Mouse (Mus musculus): ENCODE data around the gene Spin4.

The Spin4 gene

GRCm38 (mm10) chrX:95026361-95026892, at the start of gene Spin4:
Spin4 (minus strand) TSS chrX:95026682.
- no peaks in the 10 kb centered on the region for H3K36me3 ChIP-seq (ENCODE audit: control insufficient read depth, insufficient read depth, low read length, poor library complexity, severe bottlenecking)
- peak; percentile 3 for DNase-seq (ENCODE audit: low read depth, low spot score)
- H3K27me3 ChIP-seq (ENCODE audit: control insufficient read depth, insufficient read depth, low read length, poor library complexity, severe bottlenecking): no peaks in the 10 kb centered on the region

GRCm38 (mm10) chrX:95027907-95028306, 1.4 kb upstream of the Spin4 start:
- DNase-seq (ENCODE audit: low read depth, low spot score): no peak
- Histone ChIP-seq H3K36me3 (ENCODE audit: control insufficient read depth, insufficient read depth, low read length, poor library complexity, severe bottlenecking) (no peaks in the 10 kb centered on the region), H3K27me3 (ENCODE audit: control insufficient read depth, insufficient read depth, low read length, poor library complexity, severe bottlenecking) (no peaks in the 10 kb centered on the region)

DNA sequence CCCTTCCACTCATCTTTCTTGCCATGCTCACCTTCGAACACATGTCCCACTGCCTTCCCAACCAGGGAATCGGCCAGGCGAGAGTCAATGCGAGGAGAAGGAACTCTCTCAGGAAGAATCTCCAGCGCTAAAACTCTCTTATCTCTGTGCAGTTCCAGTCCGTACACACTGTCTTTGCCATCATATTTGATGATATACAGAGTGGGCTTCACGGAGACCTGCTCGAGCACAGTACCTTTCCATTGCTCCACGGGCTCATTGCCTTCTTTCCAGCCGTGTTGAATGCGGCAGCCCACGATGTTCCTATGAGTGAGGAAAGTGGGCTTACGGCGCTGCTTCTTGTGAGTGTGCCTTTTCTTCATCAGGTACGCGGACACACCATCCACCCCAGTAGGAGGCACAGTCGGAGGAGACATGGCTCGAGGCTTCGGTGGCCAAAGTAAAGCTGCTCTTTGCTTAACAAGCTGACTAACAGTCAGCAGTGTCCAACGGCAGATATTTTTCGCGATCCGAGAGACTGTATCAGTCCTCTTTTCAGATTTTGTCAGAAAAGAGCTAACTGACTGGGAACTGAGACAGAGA, 612 bp downstream of the Spin4 start:
- no peaks in the 10 kb centered on the region for H3K27me3 ChIP-seq (ENCODE audit: control insufficient read depth, insufficient read depth, low read length, poor library complexity, severe bottlenecking)
- no peaks in the 10 kb centered on the region for H3K36me3 ChIP-seq (ENCODE audit: control insufficient read depth, insufficient read depth, low read length, poor library complexity, severe bottlenecking)
- DNase-seq (ENCODE audit: low read depth, low spot score): peak; percentile 5

GRCm38 (mm10) chrX:95012033-95012432, 14.4 kb downstream of the Spin4 start:
- no peaks in the 10 kb centered on the region for H3K36me3 ChIP-seq (ENCODE audit: control insufficient read depth, insufficient read depth, low read length, poor library complexity, severe bottlenecking)
- peak; percentile 34 for DNase-seq (ENCODE audit: low read depth, low spot score)

GRCm38 (mm10) chrX:94998845-94999244, 27.6 kb downstream of the Spin4 start:
- Histone ChIP-seq H3K36me3 (ENCODE audit: control insufficient read depth, insufficient read depth, low read length, poor library complexity, severe bottlenecking) (no peaks in the 10 kb centered on the region), H3K27me3 (ENCODE audit: control insufficient read depth, insufficient read depth, low read length, poor library complexity, severe bottlenecking) (no peaks in the 10 kb centered on the region)
- DNase-seq (ENCODE audit: low read depth, low spot score): no peak

More at GRCm38 (mm10) chrX:95012033-95012432, 14.4 kb downstream of the Spin4 start:
- H3K27me3 ChIP-seq (ENCODE audit: control insufficient read depth, insufficient read depth, low read length, poor library complexity, severe bottlenecking): no peaks in the 10 kb centered on the region

GRCm38 (mm10) chrX:94994113-94994512, 32.4 kb downstream of the Spin4 start:
- Histone ChIP-seq H3K36me3 (ENCODE audit: control insufficient read depth, insufficient read depth, low read length, poor library complexity, severe bottlenecking) (no peaks in the 10 kb centered on the region), H3K27me3 (ENCODE audit: control insufficient read depth, insufficient read depth, low read length, poor library complexity, severe bottlenecking) (no peaks in the 10 kb centered on the region)
- DNase-seq (ENCODE audit: low read depth, low spot score): no peak

DNA sequence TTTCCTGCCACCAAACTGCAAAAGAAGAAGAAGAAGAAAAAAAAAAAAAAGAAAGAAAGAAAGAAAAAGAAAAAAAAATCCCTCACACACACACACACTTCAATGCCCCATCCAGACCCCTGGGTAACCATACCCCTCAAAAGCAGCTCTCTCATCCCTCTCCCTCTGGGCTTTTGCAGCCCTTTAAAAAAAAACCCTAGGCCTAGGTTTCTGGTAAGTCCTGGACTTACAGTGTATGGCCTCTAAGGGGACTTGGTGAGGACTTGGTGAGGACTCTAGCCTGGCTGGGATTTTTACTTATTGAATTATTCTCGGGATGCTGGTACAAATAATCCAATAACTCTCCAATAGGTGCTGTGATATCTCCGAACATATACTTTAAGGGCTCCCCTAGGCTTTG, 35.6 kb downstream of the Spin4 start:
- H3K27me3 ChIP-seq (ENCODE audit: control insufficient read depth, insufficient read depth, low read length, poor library complexity, severe bottlenecking): no peaks in the 10 kb centered on the region

DNA sequence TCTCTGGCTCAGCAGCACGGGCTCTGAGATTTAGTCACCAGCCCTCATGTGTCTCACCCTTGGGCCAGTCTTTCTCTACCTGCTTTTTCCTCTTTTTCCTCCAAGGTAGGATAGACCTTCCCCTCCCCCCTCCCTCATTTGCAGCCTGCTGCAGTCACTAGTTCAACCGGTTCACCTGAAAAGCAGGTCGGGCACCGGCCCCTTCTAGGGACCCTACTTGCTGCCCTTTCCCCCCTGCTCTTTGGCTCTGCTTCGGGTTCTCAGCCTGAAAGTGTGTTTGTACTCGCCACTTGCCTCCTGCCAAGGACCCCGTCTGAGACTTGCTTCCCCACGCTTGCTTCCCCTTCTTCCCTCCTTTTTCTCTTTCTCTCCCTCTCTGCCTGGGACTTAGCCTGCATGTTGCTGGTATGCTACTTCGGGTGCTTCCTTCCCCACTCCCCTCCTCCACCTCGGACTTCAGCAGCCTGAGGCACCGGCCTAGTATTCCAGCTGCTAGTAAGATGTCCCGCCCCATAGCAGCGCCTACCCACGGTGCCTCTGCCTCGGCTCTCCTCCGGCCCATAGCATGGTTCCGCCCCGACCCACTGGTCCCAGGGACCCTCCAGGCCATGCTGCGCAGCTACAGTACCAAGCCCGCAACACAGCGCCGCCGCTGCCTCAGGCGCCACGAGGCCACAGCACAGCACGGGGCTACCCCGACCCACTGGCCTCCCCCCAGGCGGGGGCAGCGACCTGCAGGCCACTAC, 36.2 kb downstream of the Spin4 start:
- no peaks in the 10 kb centered on the region for H3K27me3 ChIP-seq (ENCODE audit: control insufficient read depth, insufficient read depth, low read length, poor library complexity, severe bottlenecking)
- peak; percentile 1 for DNase-seq (ENCODE audit: low read depth, low spot score)
- H3K36me3 ChIP-seq (ENCODE audit: control insufficient read depth, insufficient read depth, low read length, poor library complexity, severe bottlenecking): no peaks in the 10 kb centered on the region

More for the DNA sequence above, 35.6 kb downstream of the Spin4 start:
- no peaks in the 10 kb centered on the region for H3K36me3 ChIP-seq (ENCODE audit: control insufficient read depth, insufficient read depth, low read length, poor library complexity, severe bottlenecking)
- DNase-seq (ENCODE audit: low read depth, low spot score): no peak

Measured in splenic B cell, adult 2 months (primary cell).